Mouse (Mus musculus) layer of hippocampus, adult 8-10 months (tissue): ENCODE data around the gene Cct8l1. TPM values are rescaled to one million over a fixed set of nuclear protein-coding genes. Genes with fewer than 3 reads are reported as not detected.

Experiments used
- DNase-seq, 2 experiments: peaks; one replicate each; pipeline ENCODE4 v3.0.0; 2022; ENCODE audit warnings: low spot score in 2 of 2
- total RNA-seq, 4 experiments: library from RNA; stranded (reverse); gene quantifications; 2 replicates each; pipeline ENCODE4 v1.2.4; 2022

Cct8l1 gene
- under 1 TPM; 0.23 to 0.61 (median 0.36) TPM for total RNA-seq

- DNase-seq: no peak
Observed at GRCm38 (mm10) chr5:25515767-25516166, at the start of gene Cct8l1. TSS of gene Cct8l1 (plus strand) at chr5:25516067.

- DNase-seq: no peak
Observed at GRCm38 (mm10) chr5:25472070-25472469, 43.8 kb upstream of the Cct8l1 start.

DNA sequence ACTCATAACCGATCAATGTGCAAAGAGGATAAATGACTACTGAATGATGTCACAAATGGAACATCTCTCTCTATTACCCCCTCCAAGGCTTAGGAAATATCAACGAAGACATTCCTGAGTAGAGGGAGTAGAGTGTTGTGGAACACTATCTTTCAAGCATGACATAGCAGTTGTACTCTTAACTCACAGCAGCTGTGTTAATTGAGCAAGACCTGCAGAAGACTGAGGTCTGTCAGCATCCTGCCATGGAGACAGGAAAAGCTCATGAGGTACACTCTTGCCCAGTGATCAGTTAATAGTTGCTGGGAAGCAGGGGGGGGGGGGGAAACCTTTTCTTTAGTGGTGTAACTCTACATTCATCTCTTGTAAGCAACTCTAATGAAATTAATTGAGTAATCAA, 40.1 kb upstream of the Cct8l1 start:
- no peak for DNase-seq

DNA sequence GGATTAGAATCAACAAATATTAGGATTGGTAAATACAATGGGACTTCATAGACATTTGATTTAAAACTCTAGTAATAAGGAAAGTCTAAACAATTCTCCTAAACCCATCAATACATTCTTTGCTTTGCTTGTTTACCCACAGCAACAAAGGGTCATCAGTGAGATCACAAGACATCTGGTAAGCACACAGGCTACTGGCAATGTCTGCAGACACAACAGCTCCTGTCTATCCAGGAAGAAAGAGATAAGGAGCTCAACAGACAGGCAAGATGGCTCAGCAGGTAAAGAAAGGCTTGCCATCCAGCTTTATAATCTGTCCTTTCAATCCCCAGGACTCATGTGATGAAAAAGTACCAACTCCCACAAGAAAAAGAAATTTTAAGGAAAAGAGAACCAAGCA, 37.0 kb upstream of the Cct8l1 start:
- no peak for DNase-seq

- no peak for DNase-seq
Observed at GRCm38 (mm10) chr5:25496652-25497051, 19.2 kb upstream of the Cct8l1 start.

GRCm38 (mm10) chr5:25497369-25497719, 18.5 kb upstream of the Cct8l1 start:
- DNase-seq: no peak

GRCm38 (mm10) chr5:25497720-25498345, 18.0 kb upstream of the Cct8l1 start:
- DNase-seq: peak in 1 of 2 experiments; percentile 22

DNA sequence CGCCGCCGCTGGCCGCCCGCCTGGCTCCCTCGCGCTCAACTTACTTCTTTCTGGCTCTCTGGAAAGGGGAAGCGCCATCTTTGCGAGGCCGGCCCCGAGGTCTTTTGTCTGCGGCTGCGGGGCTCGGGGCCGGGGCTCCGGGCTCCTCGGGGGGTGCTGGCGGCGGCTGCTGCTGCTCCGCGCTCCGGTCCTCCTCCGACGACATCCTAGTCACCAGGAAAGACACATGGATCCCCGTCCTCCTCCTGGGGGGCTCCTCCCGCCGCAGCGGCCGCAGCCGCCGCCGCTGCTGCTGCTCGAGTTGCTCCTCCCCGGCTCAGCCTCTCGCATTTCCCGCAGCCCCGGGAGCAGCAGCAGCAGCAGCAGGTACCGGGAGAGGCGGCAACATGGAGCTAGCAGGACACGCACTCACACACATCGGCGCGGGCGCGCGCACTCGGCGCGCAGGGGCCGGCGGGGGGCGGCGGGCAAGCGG, 17.5 kb upstream of the Cct8l1 start, which contains the start of gene Kmt2c:
Kmt2c (minus strand) TSS at position 438 of the 475 bp plus-strand sequence.
- DNase-seq: peak; percentile 57 to 66

DNA sequence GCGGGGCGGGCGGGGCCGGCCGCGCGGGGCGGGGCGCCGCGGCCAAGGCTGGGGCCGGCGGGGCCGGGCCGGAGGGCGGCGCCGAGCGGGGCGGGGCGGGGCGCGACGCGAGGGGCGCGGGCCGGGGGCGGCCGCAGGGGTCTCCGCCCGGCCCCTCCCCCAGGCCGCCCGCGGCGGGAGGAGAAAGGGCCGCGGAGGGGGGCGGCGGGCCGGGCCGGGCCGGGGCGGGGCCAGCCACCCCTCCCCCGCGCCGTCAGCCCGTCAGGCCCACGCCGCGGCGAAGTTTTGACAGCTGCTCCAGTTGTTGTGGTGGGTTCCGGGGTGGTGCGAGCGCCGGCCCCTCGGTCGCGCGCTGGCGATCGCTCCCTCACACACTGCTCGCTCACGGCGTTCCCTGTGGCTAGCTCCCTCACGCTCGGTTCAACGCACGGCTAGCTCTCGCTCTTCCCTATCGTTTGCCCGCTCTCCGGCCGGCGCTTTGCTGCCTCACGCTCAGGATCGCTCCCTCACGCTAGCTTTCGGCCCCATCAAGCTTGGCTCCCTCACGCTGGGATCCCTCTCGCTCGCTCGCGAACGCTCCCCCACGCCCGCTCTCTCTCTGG, 16.9 kb upstream of the Cct8l1 start:
- DNase-seq: no peak

GRCm38 (mm10) chr5:25499423-25500398, 16.2 kb upstream of the Cct8l1 start:
- DNase-seq: peak; percentile 94 to 96

GRCm38 (mm10) chr5:25500686-25501085, 15.2 kb upstream of the Cct8l1 start:
- DNase-seq: no peak

- DNase-seq: no peak
Observed at GRCm38 (mm10) chr5:25506041-25506440, 9.8 kb upstream of the Cct8l1 start.

DNA sequence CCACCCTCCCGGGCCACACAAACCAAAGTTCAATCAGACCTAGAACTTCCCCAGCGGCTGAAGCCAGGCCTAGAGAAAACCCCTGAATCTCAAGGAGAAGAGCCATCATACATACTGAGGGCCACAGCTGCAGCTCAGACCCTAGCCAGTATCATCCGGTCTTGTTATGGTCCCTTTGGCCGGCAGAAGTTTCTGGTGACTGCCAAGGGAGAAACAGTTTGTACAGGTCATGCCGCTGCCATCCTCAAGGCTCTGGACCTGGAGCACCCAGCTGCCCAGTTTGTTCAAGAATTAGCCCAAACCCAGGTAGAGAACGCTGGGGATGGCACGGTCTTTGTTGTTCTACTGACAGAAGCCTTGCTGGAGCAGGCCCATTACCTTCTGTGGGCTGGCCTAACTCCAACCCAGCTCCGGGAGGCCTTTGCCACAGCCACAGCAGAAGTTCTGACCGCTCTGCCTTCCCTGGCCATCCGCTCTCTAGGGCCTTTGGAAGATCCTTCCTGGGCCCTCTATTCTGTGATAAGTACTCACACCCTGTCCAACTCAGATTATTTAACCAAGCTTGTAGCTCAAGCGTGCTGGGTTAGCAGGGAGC, 531 bp downstream of the Cct8l1 start:
- DNase-seq: no peak

DNA sequence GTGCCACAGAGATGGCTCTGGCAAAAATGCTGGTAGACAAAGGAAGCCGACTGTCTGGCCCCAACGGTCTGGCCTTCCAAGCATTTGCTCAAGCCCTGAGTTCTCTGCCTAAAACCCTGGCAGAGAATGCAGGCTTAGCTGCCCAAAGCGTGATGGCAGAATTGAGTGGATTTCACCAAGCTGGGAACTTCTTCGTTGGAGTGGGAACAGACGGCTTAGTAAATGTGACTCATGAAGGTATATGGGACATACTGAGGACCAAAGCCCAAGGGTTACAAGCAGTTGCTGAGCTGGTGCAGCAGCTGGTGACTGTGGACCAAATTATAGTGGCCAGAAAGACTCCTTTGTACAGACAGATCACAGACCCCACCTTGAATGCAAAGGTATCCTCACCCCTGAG, 1.7 kb downstream of the Cct8l1 start:
- DNase-seq: no peak

- no peak for DNase-seq
Observed at GRCm38 (mm10) chr5:25519820-25520219, 4.0 kb downstream of the Cct8l1 start.

- DNase-seq: no peak
Observed at GRCm38 (mm10) chr5:25521461-25521860, 5.6 kb downstream of the Cct8l1 start.

DNA sequence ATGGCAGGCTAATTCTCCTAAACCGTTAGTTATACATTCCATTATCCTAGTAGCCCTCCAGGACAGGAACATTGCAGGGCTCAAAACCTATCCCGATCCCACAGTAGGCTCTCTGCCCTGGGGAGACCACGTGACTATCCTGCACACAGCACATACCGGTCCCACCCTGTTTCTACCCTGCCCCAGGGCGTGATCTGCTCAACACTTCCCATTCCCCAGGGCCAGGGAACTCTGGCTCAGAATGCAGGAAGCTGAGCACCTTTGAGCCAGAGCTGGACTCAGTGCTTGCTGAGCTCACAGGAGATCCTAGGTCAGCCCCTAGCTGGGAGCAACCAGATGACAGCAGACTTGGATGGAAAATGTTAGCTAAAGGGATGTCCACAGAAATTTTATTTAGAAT, 10.2 kb downstream of the Cct8l1 start:
- no peak for DNase-seq

DNA sequence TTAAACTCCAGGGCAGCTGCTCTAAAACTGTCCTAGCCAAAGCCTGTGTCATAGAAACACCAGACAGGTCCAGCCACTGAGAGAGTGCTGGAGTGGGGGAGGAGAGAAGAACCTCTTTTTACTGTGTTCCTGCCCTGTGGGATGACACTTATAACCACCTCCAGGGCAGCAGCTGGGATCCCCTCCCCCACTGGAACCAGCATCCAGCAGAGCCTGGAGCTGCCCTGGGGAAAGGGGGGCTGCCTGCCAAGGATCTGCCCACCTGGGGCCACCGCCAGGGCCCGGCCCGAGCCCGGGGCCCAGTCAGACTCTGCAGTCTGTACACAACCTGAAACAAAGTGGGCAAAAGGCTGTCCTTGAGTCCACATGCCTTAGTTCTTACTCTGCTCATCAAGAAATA, 11.1 kb downstream of the Cct8l1 start:
- no peak for DNase-seq

- DNase-seq: no peak
Observed at GRCm38 (mm10) chr5:25527971-25528370, 12.1 kb downstream of the Cct8l1 start.

GRCm38 (mm10) chr5:25528851-25529528, 13.1 kb downstream of the Cct8l1 start:
- no peak for DNase-seq
